ENCODE assay signal across 13 mouse cellular contexts in genomic region chr2:93290345-93291118, GRCm38 (mm10). TPM values are rescaled to one million over a fixed set of nuclear protein-coding genes. Genes with fewer than 3 reads are reported as not detected.
A peak's percentile ranks its signal among the peaks of the same experiment; 100 is the strongest.
DNase-seq lines count a peak whose midpoint lies in the region; ATAC-seq lines count a peak whose summit lies in the region.
"Had no signal": no experiment of that assay in that cellular context is flagged by ENCODE, and none has a peak within 500 bp of the region (broad histone marks: within the 10 kb centered on the region; RNA-seq: fewer than 3 reads in every experiment).

No protein-coding gene starts in this region.

- no peak overlapping the region for H3K4me3 ChIP-seq in hindbrain, embryonic 11.5 days (ENCODE audit: low read depth, low read length)
- H3K4me3 ChIP-seq in hindbrain, embryonic 16.5 days (ENCODE audit: low read length), result no peak overlapping the region
- H3K4me3 ChIP-seq in hindbrain, embryonic 13.5 days, result no peak overlapping the region
- H3K4me3 ChIP-seq in neural tube, embryonic 12.5 days, result no peak overlapping the region
- H3K4me3 ChIP-seq: liver, embryonic 12.5 days had no signal

- peak; percentile 44 for ATAC-seq in hindbrain, embryonic 11.5 days (ENCODE audit: low FRiP score)
- no peak for ATAC-seq in hindbrain, embryonic 16.5 days
- ATAC-seq in hindbrain, embryonic 13.5 days (ENCODE audit: low FRiP score), result no peak
- peak; percentile 12; the same call in 1 of the 2 replicates for ATAC-seq in neural tube, embryonic 12.5 days (ENCODE audit: low FRiP score, low read depth)
- ATAC-seq: liver, embryonic 12.5 days; Patski had no signal

- peak; percentile 41 for DNase-seq in hindbrain, embryonic 11.5 days (ENCODE audit: low spot score)
- DNase-seq in embryo, embryonic 11 days, result peak; percentile 60
- DNase-seq in frontal cortex, postnatal 36 days (ENCODE audit: low spot score in 2 of 2), result no peak
- DNase-seq in ovary, postnatal 14 days (ENCODE audit: low spot score), result no peak
- DNase-seq: adrenal gland, adult 2 months; kidney, adult 9 months; spleen, adult 18-20 months had no signal

- no peak overlapping the region for H3K4me2 ChIP-seq in hindbrain, embryonic 11.5 days (replicated peaks; ENCODE audit: low read depth, low read length)
- no peak overlapping the region for H3K4me2 ChIP-seq in hindbrain, embryonic 16.5 days (ENCODE audit: low read length)
- H3K4me2 ChIP-seq in hindbrain, embryonic 13.5 days, result no peak overlapping the region
- no peak overlapping the region; the same call in 1 of the 2 replicates for H3K4me2 ChIP-seq in neural tube, embryonic 12.5 days (replicated peaks)
- H3K4me2 ChIP-seq: liver, embryonic 12.5 days had no signal

- H3K9ac ChIP-seq in hindbrain, embryonic 11.5 days (ENCODE audit: low read depth, low read length), result no peak overlapping the region
- H3K9ac ChIP-seq in hindbrain, embryonic 16.5 days (ENCODE audit: low read depth, low read length), result no peak overlapping the region
- H3K9ac ChIP-seq in hindbrain, embryonic 13.5 days, result no peak overlapping the region
- H3K9ac ChIP-seq in neural tube, embryonic 12.5 days, result no peak overlapping the region
- H3K9ac ChIP-seq: liver, embryonic 12.5 days had no signal

- WGBS in hindbrain, embryonic 11.5 days, result 17% methylated on average over 7 of the region's 7 CpGs
- WGBS in hindbrain, embryonic 16.5 days, result 26% methylated on average over 7 of the region's 7 CpGs
- 23% methylated on average over 7 of the region's 7 CpGs for WGBS in hindbrain, embryonic 13.5 days
- 20% methylated on average over 7 of the region's 7 CpGs for WGBS in neural tube, embryonic 12.5 days

- H3K4me1 ChIP-seq in hindbrain, embryonic 11.5 days (replicated peaks; ENCODE audit: control insufficient read depth, insufficient read depth, low read length), result peaks cover 32% of the 10 kb centered on the region
- H3K4me1 ChIP-seq in hindbrain, embryonic 16.5 days (ENCODE audit: control insufficient read depth, insufficient read depth, low read depth, low read length), result peaks cover 29% of the 10 kb centered on the region
- H3K4me1 ChIP-seq in hindbrain, embryonic 13.5 days (replicated peaks), result peaks cover 75% of the 10 kb centered on the region
- peaks cover 67% of the 10 kb centered on the region for H3K4me1 ChIP-seq in neural tube, embryonic 12.5 days

- no peaks in the 10 kb centered on the region for H3K27me3 ChIP-seq in hindbrain, embryonic 11.5 days (ENCODE audit: control insufficient read depth, insufficient read depth, low read length)
- H3K27me3 ChIP-seq in hindbrain, embryonic 16.5 days (replicated peaks; ENCODE audit: control insufficient read depth, insufficient read depth, low read length), result no peaks in the 10 kb centered on the region
- H3K27me3 ChIP-seq in hindbrain, embryonic 13.5 days, result no peaks in the 10 kb centered on the region
- no peaks in the 10 kb centered on the region for H3K27me3 ChIP-seq in neural tube, embryonic 12.5 days (replicated peaks)
- H3K27me3 ChIP-seq: liver, embryonic 12.5 days; Patski had no signal

- no peaks in the 10 kb centered on the region; the same call in 1 of the 2 replicates for H3K9me3 ChIP-seq in hindbrain, embryonic 11.5 days (ENCODE audit: control insufficient read depth, low read length)
- no peaks in the 10 kb centered on the region for H3K9me3 ChIP-seq in hindbrain, embryonic 16.5 days (ENCODE audit: control insufficient read depth, low read length)
- H3K9me3 ChIP-seq in hindbrain, embryonic 13.5 days, result no peaks in the 10 kb centered on the region
- H3K9me3 ChIP-seq in neural tube, embryonic 12.5 days, result 0 out of 2 replicates have a peak, but pooled peaks cover 3% of the 10 kb centered on the region
- H3K9me3 ChIP-seq: liver, embryonic 12.5 days had no signal

- peak overlapping the region; percentile 83 for H3K27ac ChIP-seq in hindbrain, embryonic 11.5 days (ENCODE audit: low read depth, low read length)
- no peak overlapping the region for H3K27ac ChIP-seq in hindbrain, embryonic 16.5 days (ENCODE audit: low read depth, low read length)
- peak overlapping the region; percentile 81 for H3K27ac ChIP-seq in hindbrain, embryonic 13.5 days
- H3K27ac ChIP-seq in neural tube, embryonic 12.5 days, result peak overlapping the region; percentile 58
- H3K27ac ChIP-seq: liver, embryonic 12.5 days; macrophage had no signal

- 0 out of 2 replicates have a peak, but pooled peaks cover 3% of the 10 kb centered on the region for H3K36me3 ChIP-seq in hindbrain, embryonic 11.5 days (ENCODE audit: control insufficient read depth, insufficient read depth, low read length)
- no peaks in the 10 kb centered on the region for H3K36me3 ChIP-seq in hindbrain, embryonic 16.5 days (ENCODE audit: control insufficient read depth, insufficient read depth, low read length)
- H3K36me3 ChIP-seq in hindbrain, embryonic 13.5 days, result peaks cover 8% of the 10 kb centered on the region
- peaks cover 14% of the 10 kb centered on the region for H3K36me3 ChIP-seq in neural tube, embryonic 12.5 days
- H3K36me3 ChIP-seq: liver, embryonic 12.5 days had no signal

RNA-seq across cellular contexts. Expression of gene Tspan18, which starts 43.8 kb away (rescaled TPM):
- polyA plus RNA-seq in hindbrain, embryonic 11.5 days (2014; fragmentation: Nextera tagmentation; extraction: Ambion mirVana), result 61.0 and 71.4 TPM in 2 replicates
- 15.7 and 24.2 TPM in 2 replicates for polyA plus RNA-seq in hindbrain, embryonic 16.5 days (2015; fragmentation: Nextera tagmentation; extraction: Ambion mirVana)
- polyA plus RNA-seq in hindbrain, embryonic 13.5 days (2015; fragmentation: Nextera tagmentation; extraction: Ambion mirVana), result 23.6 and 32.5 TPM in 2 replicates
- 50.7 and 53.9 TPM in 2 replicates for polyA plus RNA-seq in neural tube, embryonic 12.5 days (2016; fragmentation: Nextera tagmentation; extraction: Ambion mirVana)

Comparison
In these comparisons a context has a peak if more than half of its experiments do, and no peak if none do; other contexts are left out.
1. ATAC-seq: peak in hindbrain, embryonic 11.5 days (single experiment) and neural tube, embryonic 12.5 days (single experiment); none in hindbrain, embryonic 16.5 days (single experiment) and hindbrain, embryonic 13.5 days (single experiment).
2. DNase-seq: peak in hindbrain, embryonic 11.5 days (single experiment) and embryo, embryonic 11 days (single experiment); none in frontal cortex, postnatal 36 days (0 of 2) and ovary, postnatal 14 days (single experiment).